Mouse (Mus musculus): ENCODE measurements around the gene Brd3os.

Gene Brd3os

DNA sequence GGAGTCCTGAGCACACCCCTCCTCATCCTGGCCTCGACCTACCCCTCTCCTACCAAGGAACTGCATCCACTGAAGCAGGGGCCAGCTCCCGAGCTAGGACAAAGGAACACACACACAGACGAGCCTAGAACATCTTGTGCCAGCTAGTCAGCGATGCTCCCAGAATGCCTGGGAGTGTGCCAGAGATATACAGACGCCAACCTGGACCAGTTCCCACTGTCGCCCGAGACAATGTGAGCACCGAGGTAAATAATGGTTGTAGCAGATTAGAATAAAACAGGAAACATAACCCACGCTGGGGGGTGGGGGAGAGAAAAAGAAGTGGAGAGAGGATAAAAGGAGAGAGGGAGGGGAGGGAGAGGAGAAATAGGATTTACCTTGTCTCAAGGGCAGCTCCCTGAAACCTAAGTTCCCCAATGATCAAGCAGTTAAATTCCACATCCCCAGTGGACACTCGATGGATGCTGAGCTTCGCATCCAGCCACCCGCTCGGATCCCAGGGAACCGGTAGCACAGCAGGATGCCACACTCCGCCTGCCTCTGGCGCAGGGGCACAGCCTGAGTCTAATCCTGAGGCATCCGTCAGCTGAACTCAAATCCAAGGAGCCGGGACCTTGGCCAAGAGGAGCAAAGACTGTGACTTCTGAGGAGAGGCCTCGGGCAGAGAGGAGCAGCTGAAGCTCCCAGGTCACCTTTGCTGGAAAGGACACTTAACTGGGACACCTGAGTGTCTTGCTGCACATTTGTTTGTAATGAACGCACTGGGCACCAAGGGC lies 20.6 kb upstream of the Brd3os start:
- no peak for DNase-seq (ENCODE audit: low read depth, low spot score)

DNA sequence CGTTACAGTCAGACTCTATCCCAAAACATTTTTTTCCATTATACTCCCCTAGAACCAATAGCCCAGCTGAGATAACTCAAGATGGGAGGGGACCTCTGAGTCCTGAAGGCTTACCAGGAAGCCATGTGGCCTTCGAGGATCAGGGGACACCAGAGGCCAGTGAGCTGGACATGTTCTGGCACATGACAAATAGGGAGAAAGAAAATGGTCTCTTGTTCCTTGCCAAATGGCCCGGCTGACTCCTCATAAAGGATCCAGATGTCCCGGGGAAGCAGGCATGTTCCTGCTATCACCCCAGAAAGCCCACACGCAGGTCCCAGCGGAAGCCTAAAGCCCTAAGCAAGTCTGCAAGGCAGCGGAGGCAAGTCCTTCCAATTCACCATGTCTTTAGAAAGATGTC lies 18.5 kb upstream of the Brd3os start:
- no peak for DNase-seq (ENCODE audit: low read depth, low spot score)

DNA sequence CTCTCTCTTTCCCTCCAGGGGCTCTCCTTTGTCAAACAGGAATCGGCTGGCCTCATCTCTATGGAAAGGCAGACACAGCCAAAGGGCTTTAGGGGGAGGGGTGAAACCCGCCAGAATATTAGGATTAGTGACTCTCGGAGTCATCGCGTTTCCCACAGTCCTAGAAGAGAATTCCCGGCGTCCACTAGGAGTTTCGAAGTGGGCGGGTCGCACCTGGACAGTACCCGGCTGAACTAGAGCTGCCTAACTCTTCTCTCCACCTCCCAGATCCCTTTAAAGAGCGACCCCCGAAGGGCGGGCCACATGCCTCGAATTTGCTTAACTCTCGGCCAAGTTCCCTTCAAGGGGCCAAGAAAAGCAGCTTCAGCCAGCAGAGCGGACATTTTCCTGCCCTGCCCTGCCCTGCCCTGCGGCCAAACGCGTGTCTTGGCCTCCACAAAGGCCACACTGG lies 16.9 kb upstream of the Brd3os start:
- no peak for DNase-seq (ENCODE audit: low read depth, low spot score)

DNA sequence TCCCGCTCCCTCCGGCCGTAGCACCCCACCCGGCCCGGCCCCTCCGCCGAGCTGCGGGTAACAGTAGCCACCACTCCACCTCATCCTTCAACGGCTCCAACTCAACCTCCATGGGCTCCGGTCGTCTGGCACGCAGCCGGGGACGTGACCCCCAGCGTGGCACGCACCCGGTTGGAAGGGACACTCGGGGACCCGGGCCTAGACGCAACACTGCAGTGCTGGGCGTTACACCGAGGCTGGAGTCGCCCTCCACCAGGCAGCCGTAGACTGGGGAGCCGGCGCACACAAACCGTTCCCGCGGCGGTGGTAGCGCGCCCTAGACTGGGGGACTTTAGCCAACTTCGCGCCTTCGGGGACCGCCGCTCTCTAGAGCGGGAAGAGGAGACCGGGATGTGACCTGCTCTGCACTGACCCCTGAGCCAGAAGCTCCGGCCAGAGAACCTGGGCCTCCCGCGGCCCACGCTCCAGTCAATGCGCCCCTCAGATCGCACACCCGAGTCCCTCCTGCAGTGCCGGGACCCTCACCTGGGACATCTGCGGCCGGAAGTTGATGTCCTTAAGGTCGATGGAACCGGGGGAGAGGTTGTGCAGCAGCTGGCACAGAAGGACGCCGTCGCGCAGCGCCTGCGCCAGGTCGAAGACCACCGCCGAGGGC lies 16.2 kb upstream of the Brd3os start:
- no peak for DNase-seq (ENCODE audit: low read depth, low spot score)

DNA sequence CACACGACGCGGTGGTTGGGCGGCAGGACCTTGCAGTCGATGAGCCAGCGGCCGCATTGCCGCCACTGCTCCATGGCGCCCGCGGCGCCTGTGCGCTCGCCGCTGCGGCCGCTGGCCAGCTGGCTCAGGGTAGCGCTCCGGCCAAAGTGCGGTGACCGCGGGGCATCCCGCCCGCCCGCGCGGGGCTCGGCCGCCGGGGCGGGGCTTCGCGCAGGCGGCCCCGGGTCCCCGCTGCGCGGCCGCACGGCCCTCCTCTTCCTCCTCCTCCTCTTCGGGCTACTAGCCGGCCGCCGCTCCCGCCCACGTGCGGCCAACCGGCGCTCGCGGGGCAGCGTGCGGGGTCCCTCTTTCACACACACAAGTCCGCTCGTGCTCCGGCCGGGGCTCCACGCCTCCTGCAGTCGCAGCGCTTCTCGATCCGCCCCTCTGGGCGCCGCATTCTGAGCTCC lies 15.7 kb upstream of the Brd3os start:
- peak; percentile 12 for DNase-seq (ENCODE audit: low read depth, low spot score)

DNA sequence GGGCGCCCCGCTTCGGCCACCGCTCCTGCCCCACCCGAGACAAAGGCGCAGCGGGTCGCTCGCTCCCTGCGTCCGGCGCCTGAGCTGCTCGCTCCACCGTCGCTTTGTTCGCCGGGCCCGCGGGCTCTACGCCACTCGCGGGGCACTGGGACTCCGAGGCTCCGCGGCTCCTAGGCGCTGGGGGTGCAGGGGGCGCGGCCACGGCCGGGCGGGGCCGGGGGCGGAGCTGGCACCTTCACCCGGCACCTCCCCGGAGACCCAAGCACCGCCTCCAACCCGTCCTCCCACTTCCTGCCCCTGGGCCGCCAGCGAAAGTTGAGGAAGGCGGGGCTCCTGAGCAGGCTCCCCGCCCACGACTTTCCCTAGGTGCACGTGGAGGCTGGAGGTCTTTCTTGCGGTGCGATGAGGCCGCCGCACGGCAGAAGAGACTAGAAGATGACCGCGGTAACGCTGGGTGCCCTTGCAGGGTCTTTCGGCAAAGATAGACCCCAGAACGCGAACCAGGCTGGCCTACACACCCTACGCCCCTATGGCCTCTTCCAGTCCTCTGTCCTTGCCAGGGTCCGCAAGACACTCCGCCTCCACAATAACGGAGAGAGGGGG lies 15.2 kb upstream of the Brd3os start, which contains the start of gene Vav2:
TSS of gene Vav2 (minus strand) at position 179 of the 603 bp plus-strand sequence.
- peak; percentile 59 for DNase-seq (ENCODE audit: low read depth, low spot score)

DNA sequence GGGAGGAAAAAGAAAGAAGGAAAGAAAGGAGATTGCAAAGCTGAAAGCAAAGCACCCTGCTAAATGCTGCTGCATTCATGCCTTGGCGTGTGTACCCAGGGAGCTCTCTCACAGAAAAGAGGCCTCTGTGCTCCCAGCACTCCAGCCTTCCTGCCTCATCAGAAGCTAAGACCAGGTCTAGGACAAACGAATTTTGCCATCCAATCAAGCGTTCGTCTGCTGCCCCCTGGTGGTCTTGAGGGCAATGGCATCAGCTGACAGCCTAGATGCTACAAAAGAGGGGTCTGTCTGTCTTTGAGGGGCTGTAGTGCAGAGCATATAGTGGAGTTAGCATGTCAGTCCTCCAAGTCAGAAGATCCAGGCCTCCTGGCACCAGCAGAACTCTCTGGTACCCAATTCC lies 14.1 kb upstream of the Brd3os start:
- peak; percentile 57 for DNase-seq (ENCODE audit: low read depth, low spot score)

DNA sequence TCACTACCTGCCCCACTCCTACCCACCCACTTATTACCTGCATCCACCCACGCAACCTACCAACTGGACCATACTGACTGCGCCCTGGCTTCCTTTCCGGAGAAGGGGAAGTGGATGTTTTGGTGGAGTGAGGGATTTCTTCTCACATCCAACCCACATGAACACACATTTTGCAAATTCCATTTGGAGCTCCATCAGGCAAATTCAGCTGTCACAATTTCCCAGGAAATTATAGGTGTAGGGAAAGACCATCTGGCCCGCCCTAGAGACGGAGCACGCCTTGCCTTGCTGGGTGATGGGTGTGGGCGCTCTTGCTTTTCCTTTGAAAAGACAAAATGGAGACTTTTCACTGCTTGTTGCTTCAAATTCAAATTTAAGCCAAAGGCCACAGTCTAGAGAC lies 11.5 kb upstream of the Brd3os start:
- no peak for DNase-seq (ENCODE audit: low read depth, low spot score)

DNA sequence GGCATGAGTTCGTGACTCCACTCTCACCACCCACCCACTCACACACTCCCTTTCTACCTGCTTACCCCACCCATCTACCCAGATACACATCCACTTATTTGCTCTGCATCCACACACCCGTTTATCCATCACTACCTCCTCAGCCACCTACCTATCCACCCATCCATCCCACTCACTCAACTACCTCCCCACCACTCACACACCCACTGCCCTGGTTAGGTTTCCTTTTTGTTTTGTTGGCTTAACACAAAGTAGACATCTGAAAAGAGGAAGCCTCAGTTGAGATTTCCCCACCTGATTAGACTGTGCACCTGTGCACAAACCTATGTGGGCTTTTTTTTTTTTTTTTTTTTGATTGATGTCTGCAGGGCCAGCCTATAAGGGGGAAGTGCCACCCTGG lies 9.5 kb upstream of the Brd3os start:
- no peak for DNase-seq (ENCODE audit: low read depth, low spot score)

DNA sequence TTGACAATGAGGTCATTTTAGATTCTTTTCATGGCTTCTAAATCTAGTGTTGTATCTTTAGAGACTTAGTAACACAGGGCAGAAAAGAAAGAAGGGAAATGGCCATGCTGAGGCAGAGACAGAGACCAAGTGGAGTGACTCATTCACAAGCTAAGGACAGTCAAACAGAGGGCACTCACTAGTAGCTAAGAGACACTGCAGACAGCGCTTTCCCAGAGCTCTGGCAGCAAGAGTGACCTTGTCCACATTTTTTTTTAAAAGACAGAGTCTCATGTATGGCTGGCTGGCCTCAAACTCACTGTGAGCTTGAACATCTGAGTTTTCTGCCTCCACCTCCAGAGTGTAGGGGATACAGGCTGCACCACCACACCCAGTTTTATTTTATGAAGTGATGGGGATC lies 4.2 kb upstream of the Brd3os start:
- no peak for DNase-seq (ENCODE audit: low read depth, low spot score)

DNA sequence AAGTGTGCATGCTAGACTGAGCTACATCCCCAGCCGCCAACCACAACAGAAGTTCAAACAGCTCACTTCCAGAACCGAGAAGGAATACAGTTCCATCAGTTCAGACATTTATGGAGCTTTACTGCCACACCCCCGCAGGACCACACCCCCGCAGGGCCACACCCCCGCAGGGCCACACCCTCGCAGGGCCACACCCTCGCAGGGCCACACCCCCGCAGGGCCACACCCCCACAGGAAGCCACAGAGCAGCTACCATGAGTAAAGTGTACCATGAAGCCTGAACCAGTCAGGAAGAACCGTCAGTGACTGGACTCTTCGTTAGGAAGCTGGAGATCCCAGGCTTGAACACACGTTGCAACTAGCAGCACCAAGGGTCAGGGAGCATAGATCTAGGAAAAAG lies 3.8 kb upstream of the Brd3os start:
- DNase-seq (ENCODE audit: low read depth, low spot score), result peak; percentile 15

DNA sequence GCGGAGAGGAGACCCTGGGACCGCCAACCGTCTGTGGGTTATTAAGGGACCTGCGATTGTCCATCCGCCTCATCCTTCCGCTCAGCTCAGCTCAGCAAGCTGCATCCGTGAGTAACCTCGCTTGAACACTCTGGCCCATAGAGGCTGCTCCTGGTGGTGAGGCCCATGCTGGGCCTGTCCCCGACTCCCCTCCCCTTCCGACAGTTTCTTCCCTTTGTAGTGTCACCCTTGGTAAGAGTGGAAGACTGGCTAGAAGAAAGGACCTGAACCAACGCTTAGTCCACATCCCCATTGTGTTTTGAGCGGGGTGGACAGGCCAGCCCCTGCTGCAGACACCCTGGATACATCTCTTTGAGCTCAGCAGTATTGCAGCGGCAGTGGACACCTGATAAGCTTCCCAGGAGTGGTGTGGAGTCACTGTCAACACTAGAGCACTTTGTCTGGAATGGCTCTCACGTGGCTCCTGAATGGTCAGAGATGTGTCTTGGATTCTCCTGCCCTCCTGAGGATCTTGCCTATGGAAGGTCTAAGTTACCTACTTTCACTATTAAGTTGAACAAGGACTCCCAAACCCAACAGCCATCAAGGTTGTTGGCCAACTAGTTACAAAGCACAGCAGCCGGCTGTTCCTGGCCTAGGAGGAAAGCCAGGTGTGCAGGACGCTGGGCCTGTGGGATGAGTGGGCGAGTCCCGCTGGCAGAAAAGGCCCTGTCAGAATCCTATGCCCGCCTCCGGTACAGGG lies 755 bp downstream of the Brd3os start:
- no peak for DNase-seq (ENCODE audit: low read depth, low spot score)

DNA sequence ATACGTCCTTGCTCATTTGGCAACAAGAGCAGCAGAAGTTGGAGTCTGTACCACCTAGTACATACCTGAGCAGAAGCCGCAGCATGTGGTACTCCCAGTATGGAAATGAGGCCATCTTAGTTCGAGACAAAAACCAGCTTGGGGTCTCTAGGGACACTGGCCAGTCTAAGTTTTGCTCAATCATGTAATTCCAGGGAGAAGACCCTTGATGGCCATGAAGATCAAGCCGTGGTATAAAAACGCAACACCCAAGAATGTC lies 1.3 kb downstream of the Brd3os start:
- no peak for DNase-seq (ENCODE audit: low read depth, low spot score)

DNA sequence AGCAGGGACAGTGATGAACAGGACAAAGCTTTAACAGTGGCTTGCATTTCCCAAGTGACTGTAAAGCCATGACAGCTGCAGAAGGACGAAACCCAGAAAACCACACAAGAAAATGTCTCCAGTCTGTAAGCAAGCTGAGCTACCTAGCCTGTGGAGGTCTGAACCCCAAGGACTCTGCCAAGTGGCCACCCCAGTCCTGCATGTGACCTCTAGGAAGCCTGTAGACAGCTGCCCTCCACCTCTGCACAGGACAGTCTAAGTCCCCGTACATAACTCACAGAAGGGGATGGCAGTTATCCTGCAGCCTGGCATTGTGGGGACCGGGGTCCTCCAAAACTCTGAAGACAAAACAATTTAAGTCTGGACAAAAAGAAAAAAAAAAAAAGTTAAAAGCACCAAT lies 3.8 kb downstream of the Brd3os start:
- no peak for DNase-seq (ENCODE audit: low read depth, low spot score)

DNA sequence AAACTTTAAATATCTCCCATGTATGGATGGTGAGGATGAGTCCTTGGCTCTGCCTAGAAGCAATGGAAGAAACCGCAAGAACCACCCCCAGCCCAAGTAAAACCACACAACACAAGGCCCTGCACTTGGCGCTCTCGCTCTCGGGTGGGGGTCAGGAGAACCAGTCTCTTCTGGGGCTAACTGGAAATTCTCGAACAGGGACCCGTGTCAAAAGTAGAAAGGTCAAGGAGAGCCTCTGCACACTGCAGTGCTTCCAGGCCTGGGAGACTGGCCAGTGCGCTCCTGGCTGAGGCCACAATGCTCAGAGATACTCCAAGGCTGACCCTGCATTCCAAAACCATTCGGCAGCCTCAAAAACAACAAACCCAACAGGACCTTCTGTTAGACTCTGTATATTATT lies 4.7 kb downstream of the Brd3os start:
- no peak for DNase-seq (ENCODE audit: low read depth, low spot score)

DNA sequence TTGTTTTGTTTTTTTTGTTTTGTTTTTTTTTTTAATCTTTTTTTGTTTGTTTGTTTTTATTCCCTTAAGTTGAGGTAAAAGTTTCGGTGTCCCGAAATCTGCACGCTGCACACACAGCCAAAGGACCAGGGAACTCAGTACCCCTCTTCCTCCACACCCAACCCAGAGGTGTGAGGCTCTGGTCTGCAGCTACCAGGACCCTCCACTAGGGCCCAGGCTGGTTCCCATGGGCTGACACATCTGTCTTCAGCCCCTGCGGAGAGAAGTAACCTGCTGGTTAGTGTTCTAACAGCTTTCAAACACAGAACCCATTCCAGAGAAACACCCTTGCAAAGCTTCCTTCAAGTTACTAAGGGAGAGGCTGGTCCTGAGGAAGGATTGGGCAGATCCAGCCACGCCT lies 5.7 kb downstream of the Brd3os start:
- DNase-seq (ENCODE audit: low read depth, low spot score), result no peak

DNA sequence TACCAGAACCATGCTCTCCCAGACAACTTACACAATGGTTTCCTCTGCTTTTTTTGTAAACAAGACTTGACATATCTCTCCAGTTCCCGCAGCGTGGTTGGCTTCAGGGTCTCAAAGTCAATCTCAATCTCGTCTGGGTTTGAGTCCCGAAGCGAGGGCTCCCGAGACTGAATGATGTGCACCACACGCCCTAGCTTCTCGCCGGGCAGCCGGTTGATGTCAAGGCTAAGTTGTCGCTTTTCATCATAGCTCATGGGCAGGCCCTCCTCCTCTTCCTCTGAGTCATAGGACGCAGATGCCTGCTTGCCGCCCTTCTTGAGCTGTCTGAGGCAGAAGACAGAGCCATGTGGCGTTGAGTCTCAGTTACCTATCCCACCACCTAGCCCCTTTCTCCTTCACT lies 8.1 kb downstream of the Brd3os start:
- no peak for DNase-seq (ENCODE audit: low read depth, low spot score)

DNA sequence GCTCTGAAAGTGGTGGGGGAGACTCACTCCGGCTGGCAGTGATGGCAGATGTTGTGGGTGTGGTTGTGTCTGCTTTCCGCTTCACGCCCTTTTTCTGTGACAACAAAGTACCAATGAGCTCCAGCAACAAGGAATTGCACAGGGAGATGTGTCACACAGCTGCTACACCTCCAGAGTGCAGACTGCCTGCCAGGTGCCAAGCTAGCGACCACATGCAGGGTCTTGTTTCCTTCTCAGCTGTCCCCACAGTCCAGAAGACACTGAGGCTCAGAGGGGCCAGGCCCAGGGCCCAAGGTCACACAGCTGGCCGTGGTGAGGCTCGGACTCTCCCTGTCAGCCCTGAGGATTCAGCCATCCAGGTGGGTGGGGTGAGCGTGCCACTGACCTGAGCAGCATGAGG lies 17.6 kb downstream of the Brd3os start:
- DNase-seq (ENCODE audit: low read depth, low spot score), result no peak

DNA sequence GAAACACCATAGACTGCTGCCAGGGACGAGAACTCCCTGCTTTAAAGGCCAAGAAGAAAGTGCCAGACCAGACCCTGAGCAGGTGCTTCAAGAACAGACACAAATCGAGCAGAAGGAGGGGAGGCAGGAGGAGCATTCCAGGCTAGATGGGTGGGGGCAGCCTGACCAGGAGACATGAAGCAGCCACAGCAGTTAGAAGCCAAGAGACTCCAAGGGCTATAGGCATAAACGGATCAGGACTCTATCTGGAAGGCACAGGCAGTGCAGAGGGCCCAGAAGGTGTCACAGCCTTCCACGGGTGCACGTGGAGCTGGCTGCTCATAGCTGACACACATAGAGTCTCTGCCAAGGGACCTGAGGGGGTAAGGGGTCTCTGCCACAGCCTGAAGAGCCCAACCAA lies 18.0 kb downstream of the Brd3os start:
- no peak for DNase-seq (ENCODE audit: low read depth, low spot score)

DNA sequence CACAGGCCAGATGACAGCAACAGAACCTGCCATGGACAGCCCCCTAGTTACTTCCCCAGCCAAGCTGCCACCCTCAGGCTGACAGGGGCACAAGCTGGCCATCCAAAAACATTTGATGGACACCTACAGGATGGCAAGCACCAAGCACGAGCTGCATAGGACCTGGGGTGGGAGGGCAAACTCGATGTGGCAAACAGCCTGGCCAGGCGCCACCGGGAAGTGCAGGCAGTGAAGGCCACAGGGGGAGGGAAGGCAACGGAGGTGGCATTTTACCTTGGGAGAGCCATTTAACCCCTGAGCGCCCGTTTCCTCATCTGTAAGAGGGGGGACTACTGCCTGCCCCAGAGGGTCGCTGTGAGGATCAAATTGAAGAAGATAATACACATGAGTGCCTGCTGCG lies 18.5 kb downstream of the Brd3os start:
- DNase-seq (ENCODE audit: low read depth, low spot score), result no peak

DNA sequence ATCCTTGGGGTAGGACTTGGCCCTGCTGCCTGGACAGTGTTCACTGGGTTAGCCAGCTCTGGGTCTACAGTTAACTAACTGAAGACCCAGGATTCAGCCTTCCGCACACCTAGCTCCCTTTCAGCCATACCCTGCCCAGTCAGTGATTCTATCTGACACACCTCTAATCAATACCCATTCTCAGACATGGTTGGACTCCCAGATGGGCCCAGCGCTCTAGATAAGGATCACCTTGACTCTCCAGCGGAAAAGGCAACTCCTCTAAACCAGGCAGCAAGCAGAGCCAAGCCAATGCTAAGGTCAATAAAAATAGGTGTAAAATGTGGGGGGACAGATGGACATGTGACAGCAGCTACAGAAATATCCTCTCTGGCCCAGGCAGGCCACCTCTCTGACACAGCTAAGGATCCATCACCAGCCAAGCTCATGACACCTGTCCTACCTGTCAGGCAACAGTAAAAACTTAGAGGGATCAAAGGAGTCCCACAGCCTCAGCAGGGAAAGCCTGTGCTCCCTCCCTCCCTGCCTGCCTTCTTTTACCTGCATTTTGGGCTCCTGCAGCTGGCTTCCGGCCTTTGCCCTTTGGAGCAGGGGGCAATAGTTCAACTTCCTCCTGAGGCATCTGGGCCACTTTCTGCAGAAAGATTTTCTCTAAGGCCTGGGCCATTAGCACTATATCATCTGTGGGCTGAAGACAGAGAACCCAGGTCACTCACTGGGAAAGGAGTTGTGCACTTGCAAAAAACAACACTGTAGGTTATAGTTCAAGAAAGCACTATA lies 19.9 kb downstream of the Brd3os start:
- DNase-seq (ENCODE audit: low read depth, low spot score), result no peak

DNA sequence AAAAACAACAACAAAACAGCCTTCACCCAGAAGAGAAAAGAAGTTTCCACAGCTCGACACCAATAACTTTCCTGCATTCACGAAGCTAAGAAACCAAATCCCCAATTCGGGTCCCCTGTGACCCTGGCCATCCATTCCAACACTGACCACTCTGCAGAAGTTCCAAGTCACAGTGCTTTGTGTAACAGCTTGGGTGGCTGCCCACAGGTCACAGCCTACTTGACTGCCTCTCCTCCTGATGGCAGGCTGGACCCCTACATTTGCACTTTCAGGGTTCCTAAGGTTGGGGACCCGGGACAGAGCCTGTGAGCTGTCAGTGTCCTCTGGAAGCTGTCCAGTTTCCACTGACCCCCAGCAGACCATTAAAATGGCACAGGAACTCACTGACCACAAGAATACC lies 20.8 kb downstream of the Brd3os start:
- no peak for DNase-seq (ENCODE audit: low read depth, low spot score)
